Mouse (Mus musculus): ENCODE data around the gene Pradc1.

Pradc1 gene

GRCm38 (mm10) chr6:85451664-85452410 lies at the start of gene Pradc1:
Gene Pradc1 (minus strand): TSS chr6:85451970.
- in situ Hi-C loops (cut with MboI; ENCODE audit: low pct_unique_long_range_greater_than_20kb in 1 of 2, low sequenced_read_pairs in 2 of 2, unreplicated experiment in 1 of 2) = no loop called here

GRCm38 (mm10) chr6:85500416-85500815 lies 48.6 kb upstream of the Pradc1 start:
- in situ Hi-C loops (cut with MboI; ENCODE audit: low pct_unique_long_range_greater_than_20kb in 1 of 2, low sequenced_read_pairs in 2 of 2, unreplicated experiment in 1 of 2) = loop anchor here in 1 of 2 experiments (25.0 kb wide), 2 partner anchors 913 to 1788 kb away; partner anchors contain the start of genes Cyp26b1 and Vax2

GRCm38 (mm10) chr6:85498147-85498546 lies 46.4 kb upstream of the Pradc1 start:
- in situ Hi-C loops (cut with MboI; ENCODE audit: low pct_unique_long_range_greater_than_20kb in 1 of 2, low sequenced_read_pairs in 2 of 2, unreplicated experiment in 1 of 2) = no loop called here

GRCm38 (mm10) chr6:85496976-85497375 lies 45.2 kb upstream of the Pradc1 start:
- in situ Hi-C loops (cut with MboI; ENCODE audit: low pct_unique_long_range_greater_than_20kb in 1 of 2, low sequenced_read_pairs in 2 of 2, unreplicated experiment in 1 of 2) = no loop called here

GRCm38 (mm10) chr6:85491606-85492005 lies 39.8 kb upstream of the Pradc1 start:
- in situ Hi-C loops (cut with MboI; ENCODE audit: low pct_unique_long_range_greater_than_20kb in 1 of 2, low sequenced_read_pairs in 2 of 2, unreplicated experiment in 1 of 2) = no loop called here

- in situ Hi-C loops (cut with MboI; ENCODE audit: low pct_unique_long_range_greater_than_20kb in 1 of 2, low sequenced_read_pairs in 2 of 2, unreplicated experiment in 1 of 2) = no loop called here
Observed at GRCm38 (mm10) chr6:85490252-85490651, 38.5 kb upstream of the Pradc1 start.

- in situ Hi-C loops (cut with MboI; ENCODE audit: low pct_unique_long_range_greater_than_20kb in 1 of 2, low sequenced_read_pairs in 2 of 2, unreplicated experiment in 1 of 2) = no loop called here
Observed at GRCm38 (mm10) chr6:85489717-85490116, 37.9 kb upstream of the Pradc1 start.

- in situ Hi-C loops (cut with MboI; ENCODE audit: low pct_unique_long_range_greater_than_20kb in 1 of 2, low sequenced_read_pairs in 2 of 2, unreplicated experiment in 1 of 2) = no loop called here
Observed at GRCm38 (mm10) chr6:85488510-85488909, 36.7 kb upstream of the Pradc1 start.

GRCm38 (mm10) chr6:85485738-85486137 lies 34.0 kb upstream of the Pradc1 start:
- in situ Hi-C loops (cut with MboI; ENCODE audit: low pct_unique_long_range_greater_than_20kb in 1 of 2, low sequenced_read_pairs in 2 of 2, unreplicated experiment in 1 of 2) = no loop called here

GRCm38 (mm10) chr6:85483843-85484721 lies 32.3 kb upstream of the Pradc1 start:
- in situ Hi-C loops (cut with MboI; ENCODE audit: low pct_unique_long_range_greater_than_20kb in 1 of 2, low sequenced_read_pairs in 2 of 2, unreplicated experiment in 1 of 2) = no loop called here

- in situ Hi-C loops (cut with MboI; ENCODE audit: low pct_unique_long_range_greater_than_20kb in 1 of 2, low sequenced_read_pairs in 2 of 2, unreplicated experiment in 1 of 2) = no loop called here
Observed at GRCm38 (mm10) chr6:85480685-85481084, 28.9 kb upstream of the Pradc1 start.

GRCm38 (mm10) chr6:85479979-85480378 lies 28.2 kb upstream of the Pradc1 start:
- in situ Hi-C loops (cut with MboI; ENCODE audit: low pct_unique_long_range_greater_than_20kb in 1 of 2, low sequenced_read_pairs in 2 of 2, unreplicated experiment in 1 of 2) = no loop called here

- in situ Hi-C loops (cut with MboI; ENCODE audit: low pct_unique_long_range_greater_than_20kb in 1 of 2, low sequenced_read_pairs in 2 of 2, unreplicated experiment in 1 of 2) = no loop called here
Observed at GRCm38 (mm10) chr6:85478416-85478815, 26.6 kb upstream of the Pradc1 start.

GRCm38 (mm10) chr6:85477366-85477917 lies 25.7 kb upstream of the Pradc1 start:
- in situ Hi-C loops (cut with MboI; ENCODE audit: low pct_unique_long_range_greater_than_20kb in 1 of 2, low sequenced_read_pairs in 2 of 2, unreplicated experiment in 1 of 2) = no loop called here

- in situ Hi-C loops (cut with MboI; ENCODE audit: low pct_unique_long_range_greater_than_20kb in 1 of 2, low sequenced_read_pairs in 2 of 2, unreplicated experiment in 1 of 2) = no loop called here
Observed at GRCm38 (mm10) chr6:85475581-85475980, 23.8 kb upstream of the Pradc1 start.

- in situ Hi-C loops (cut with MboI; ENCODE audit: low pct_unique_long_range_greater_than_20kb in 1 of 2, low sequenced_read_pairs in 2 of 2, unreplicated experiment in 1 of 2) = no loop called here
Observed at GRCm38 (mm10) chr6:85472542-85472941, 20.8 kb upstream of the Pradc1 start.

GRCm38 (mm10) chr6:85471962-85472361 lies 20.2 kb upstream of the Pradc1 start:
- in situ Hi-C loops (cut with MboI; ENCODE audit: low pct_unique_long_range_greater_than_20kb in 1 of 2, low sequenced_read_pairs in 2 of 2, unreplicated experiment in 1 of 2) = no loop called here

- in situ Hi-C loops (cut with MboI; ENCODE audit: low pct_unique_long_range_greater_than_20kb in 1 of 2, low sequenced_read_pairs in 2 of 2, unreplicated experiment in 1 of 2) = no loop called here
Observed at GRCm38 (mm10) chr6:85469660-85470430, 18.1 kb upstream of the Pradc1 start.

GRCm38 (mm10) chr6:85465381-85465780 lies 13.6 kb upstream of the Pradc1 start:
- in situ Hi-C loops (cut with MboI; ENCODE audit: low pct_unique_long_range_greater_than_20kb in 1 of 2, low sequenced_read_pairs in 2 of 2, unreplicated experiment in 1 of 2) = no loop called here
